Mouse (Mus musculus): ENCODE results near the gene Tns1.
"Not testable (repeated sequence)": the region's sequence is repeated elsewhere in the genome, so short reads cannot be mapped to it uniquely, and the experiment has no call there.

The Tns1 gene

DNA sequence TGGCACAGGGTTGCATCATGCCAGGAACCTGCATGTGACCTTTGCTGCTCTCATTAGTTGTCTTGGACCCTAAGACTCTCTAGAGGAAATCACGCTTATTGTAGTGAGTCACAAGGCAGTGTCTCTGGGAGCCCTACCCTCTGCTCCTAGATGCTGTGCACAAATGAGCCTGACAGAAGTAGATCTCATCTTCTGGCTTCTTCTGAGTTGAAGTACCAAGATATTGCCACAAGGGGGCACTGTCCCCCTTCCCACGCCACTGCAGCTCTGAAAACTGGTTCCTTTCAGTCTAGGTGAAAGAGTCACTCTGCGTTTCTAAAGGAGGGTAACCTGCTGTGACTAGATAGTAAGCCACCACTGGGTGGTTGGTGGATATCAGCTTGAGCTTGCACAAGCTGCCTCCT, 222.8 kb downstream of the Tns1 start:
- DNase-seq (ENCODE audit: extremely low read depth, insufficient read length, low spot score), result no peak

DNA sequence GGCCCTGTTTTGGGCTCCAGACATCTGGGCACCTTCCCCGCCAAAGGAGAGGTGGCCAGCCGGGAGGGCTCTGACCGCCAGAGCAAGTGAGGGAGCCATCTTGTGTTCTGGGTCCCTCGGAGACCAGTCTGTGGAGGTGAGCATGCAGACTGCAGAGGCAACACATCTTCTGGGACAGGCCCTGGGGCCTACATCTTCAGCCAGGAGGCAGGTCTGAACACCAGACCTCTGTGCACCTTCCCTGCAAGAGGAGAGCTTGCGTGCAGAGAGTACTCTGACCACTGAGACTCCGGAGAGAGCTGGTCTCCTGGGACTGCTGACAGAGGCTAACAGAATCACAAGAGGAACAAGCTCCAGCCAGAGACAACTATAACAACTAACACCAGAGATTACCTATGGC, 228.8 kb downstream of the Tns1 start:
- DNase-seq (ENCODE audit: extremely low read depth, insufficient read length, low spot score), result not testable (repeated sequence)

DNA sequence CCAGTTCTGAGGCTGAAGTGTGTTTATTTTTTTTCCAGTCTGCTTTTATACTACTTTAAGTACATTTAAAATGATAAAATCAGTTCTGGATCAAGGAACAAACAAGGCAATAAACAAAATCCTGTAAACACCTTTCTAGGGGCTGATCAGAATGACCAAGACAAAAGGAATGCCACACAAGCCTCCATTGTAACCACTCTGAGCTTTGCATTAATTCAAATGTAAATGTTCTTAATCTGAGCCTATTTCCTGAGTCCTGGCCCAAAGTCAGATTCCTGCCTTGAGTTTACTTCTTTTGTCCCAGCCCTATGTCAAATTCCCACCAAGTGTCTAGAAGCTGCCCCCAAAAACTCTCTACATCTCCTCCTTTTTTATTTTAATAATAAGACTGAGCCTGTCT, 243.5 kb downstream of the Tns1 start:
- no peak for DNase-seq (ENCODE audit: extremely low read depth, insufficient read length, low spot score)

DNA sequence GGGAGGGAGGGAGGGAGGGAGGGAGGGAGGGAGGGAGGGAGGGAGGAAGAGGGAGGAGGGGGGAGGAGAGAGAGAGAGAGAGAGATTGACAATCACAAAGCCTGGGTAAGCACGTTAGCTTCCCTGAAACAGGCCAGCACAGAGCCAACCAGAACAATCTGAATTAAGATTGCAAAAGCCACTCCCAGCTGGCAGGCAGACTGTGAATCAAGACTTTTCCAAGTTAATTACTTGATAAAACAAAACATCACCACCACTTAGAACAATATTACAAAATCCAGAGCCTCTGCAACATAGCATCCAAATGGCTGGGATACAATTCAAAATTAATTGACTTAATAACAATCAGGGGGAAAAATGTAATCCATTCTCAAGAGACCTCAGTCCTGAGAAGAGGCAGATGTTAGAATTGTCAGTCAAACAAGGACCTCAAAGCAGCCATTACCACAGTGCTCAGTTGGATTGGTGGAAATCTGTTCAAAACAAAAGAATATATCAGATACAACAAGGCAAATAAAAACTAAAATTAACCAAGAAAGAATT, 248.5 kb downstream of the Tns1 start:
- DNase-seq (ENCODE audit: extremely low read depth, insufficient read length, low spot score), result no peak

DNA sequence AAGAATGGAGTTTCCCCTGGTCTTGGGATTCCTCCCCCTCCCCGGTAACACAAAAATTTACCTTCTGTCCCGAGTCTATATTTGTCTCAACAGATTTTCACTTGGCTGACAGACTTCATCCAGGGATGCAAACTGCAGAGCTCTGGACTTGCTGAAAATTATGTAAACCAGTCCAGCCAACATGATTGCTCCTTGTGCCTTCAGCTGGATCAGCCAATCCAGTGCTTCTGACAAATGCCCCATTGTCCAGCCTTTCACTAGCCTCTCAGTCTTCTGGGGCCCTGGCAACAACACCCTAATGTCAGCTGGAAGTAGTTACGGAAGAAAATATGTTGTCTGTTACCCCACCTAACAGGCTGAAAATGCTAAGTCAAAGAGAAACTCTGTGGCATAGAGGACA, 259.9 kb downstream of the Tns1 start:
- no peak for DNase-seq (ENCODE audit: extremely low read depth, insufficient read length, low spot score)

DNA sequence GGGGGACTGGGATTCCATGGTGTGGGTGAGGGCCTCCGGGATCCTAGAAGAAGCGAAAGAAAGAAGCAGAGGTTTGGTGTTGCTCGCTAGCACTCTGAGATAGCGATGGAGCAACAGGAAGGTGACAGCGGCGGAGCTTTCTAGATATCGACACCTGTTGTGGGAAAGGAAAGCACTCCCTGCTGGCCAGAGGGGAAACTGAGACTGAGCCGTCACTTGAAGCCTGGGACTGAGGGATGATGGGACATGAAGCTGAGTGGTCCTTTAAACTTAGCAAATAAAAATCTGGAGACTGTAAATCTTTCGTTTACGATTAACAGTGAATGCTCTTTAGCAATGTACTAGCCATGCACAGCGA, 261.2 kb downstream of the Tns1 start:
- no peak for DNase-seq (ENCODE audit: extremely low read depth, insufficient read length, low spot score)

DNA sequence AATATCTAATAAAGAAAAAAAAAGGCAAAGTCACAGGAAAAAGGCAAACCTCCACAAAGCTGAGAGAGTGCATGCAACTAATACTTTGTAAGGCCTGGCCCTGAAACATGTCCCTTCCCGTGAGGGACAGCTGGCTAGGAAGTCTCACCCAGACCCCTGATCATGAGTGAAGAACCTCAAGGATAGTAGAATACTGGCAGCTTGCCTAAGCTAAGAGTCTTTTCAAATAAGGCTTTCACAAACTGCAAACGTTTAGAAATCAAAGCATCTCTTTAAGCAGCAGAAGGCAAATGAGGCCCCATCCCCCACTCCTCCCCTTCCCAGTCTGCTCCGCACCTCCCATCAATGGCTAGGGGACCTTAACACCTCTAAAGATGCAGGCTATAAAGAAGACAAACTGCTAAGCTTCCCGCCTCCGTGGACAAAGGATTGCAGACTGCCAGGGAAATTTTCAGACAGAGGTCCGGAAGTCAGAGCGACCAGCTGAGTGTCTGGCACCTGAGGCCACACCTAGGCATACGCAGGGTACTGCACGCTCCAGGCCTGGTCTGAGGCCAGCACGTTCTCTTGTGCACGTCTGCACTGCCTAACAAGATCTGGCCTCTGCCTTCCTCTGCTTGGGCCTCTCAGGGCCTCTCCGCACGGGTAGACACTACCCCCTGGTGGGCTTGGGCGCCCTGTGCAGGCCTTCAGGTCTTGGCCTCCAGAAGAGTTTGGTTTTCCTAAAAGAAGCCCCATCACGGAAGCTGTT, 261.8 kb downstream of the Tns1 start:
- peak; percentile 11 for DNase-seq (ENCODE audit: extremely low read depth, insufficient read length, low spot score)

DNA sequence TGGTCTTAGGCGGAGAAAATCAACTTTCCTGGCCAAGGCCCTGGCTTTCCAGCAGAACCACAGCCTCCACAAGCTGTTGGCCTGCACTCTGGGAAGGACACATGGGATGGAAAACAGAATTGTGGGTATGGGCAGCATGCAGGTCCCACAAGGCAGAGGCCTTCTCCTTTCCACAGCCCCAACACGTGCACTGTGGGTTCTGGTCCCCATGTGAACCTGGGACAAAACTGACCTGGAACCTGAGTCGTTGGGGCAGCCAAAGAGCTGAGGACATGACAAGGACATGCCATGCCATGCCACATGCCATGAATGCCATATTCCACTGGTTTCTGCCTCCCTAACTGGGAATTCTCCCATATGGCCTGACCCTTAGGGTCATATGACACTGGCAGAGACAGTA, 263.8 kb downstream of the Tns1 start:
- DNase-seq (ENCODE audit: extremely low read depth, insufficient read length, low spot score), result no peak

All from 3134 (cell line).